Mouse (Mus musculus): ENCODE results near the gene Syne1.

DNA sequence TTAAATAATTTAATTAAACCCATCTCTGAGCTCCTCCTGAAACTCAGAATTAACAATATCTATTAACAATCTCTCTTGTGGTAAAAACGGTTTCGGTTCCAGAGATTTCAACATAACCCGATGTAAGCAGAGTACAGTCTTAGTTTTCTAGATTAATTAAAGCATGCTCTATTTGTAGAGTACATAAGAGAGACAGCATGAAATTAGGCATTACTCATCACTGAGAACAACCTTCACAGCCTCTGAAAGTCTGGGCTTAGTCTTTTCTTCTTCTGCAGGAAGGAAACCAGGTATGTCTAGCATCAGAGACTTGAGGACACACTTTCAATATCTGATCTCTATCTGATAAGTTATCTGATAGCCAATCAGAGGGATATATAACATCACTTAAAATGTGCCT, 29.0 kb downstream of the Syne1 start:
- TF ChIP-seq NRF1 (IDR thresholded peaks at IDR 0.05; ENCODE audit: insufficient read depth, low read depth, low read length, poor library complexity, severe bottlenecking) = no peak
- no peak for TF ChIP-seq EP300 (IDR thresholded peaks at IDR 0.05; ENCODE audit: low read depth in 1 of 2, low read length in 2 of 2)
- no peak for TF ChIP-seq KAT2A (conservative IDR thresholded peaks at IDR 0.05; ENCODE audit: low read depth, low read length)
- no peak for TF ChIP-seq CTCF (IDR thresholded peaks at IDR 0.05 in 2 of 3, conservative IDR thresholded peaks at IDR 0.05 in 1 of 3; ENCODE audit: control insufficient read depth in 1 of 3, insufficient read depth in 1 of 3, low read depth in 2 of 3, low read length in 3 of 3, poor library complexity in 1 of 3, severe bottlenecking in 1 of 3)
- no peak for TF ChIP-seq POLR2AphosphoS5 (IDR thresholded peaks at IDR 0.05; ENCODE audit: borderline replicate concordance, low read depth, low read length)
- no peak for TF ChIP-seq UBTF (IDR thresholded peaks at IDR 0.05; ENCODE audit: borderline replicate concordance, insufficient read depth, low read depth, low read length)
- no peak for TF ChIP-seq MEF2A (IDR thresholded peaks at IDR 0.05; ENCODE audit: extremely low read depth, insufficient replicate concordance, low read depth, low read length, poor library complexity, severe bottlenecking)

All from MEL (cell line).